Mouse (Mus musculus) layer of hippocampus, postnatal 36 days (tissue): ENCODE data around the gene S100a7a. TPM values are rescaled to one million over a fixed set of nuclear protein-coding genes. Genes with fewer than 3 reads are reported as not detected.
A peak's percentile ranks its signal among the peaks of the same experiment; 100 is the strongest.

ENCODE experiments used
- DNase-seq, 2 experiments: peaks; one replicate each; pipeline ENCODE4 v3.0.0; 2022
- total RNA-seq, 2 experiments: library from RNA; stranded (reverse); gene quantifications; 2 replicates each; pipeline ENCODE4 v1.2.3; 2021

The S100a7a gene
- total RNA-seq, result under 1 TPM; 0.61 to 0.62 TPM

DNA sequence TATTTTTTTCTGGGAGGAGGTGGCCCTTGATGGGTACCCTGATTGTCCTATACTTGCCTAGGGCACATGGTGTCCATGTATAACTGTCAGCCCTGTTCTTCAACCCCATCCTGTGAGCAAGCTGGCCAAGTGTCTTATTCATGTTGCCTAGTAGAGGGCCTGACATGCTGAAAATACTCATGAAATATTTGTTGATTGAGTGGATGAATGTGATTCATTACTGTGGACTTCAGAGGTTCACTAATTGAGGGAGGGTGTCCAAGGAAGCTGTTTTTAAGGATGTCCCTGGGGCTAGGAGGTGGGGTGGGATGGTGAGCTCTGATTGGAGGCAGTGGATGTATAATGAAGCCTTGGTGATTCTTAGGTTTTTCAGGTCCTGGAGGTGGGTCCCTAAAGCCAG lies at the start of gene S100a7a:
Gene S100a7a, plus strand, starts transcription at position 301 of the 400 bp plus-strand sequence.
- no peak for DNase-seq

- DNase-seq, result peak; percentile 39 to 54
Measured at GRCm38 (mm10) chr3:90604416-90604815, 49.4 kb upstream of the S100a7a start.

GRCm38 (mm10) chr3:90605049-90605448 lies 48.8 kb upstream of the S100a7a start:
- DNase-seq, result no peak

- no peak for DNase-seq
Measured at GRCm38 (mm10) chr3:90605736-90606135, 48.1 kb upstream of the S100a7a start.

DNA sequence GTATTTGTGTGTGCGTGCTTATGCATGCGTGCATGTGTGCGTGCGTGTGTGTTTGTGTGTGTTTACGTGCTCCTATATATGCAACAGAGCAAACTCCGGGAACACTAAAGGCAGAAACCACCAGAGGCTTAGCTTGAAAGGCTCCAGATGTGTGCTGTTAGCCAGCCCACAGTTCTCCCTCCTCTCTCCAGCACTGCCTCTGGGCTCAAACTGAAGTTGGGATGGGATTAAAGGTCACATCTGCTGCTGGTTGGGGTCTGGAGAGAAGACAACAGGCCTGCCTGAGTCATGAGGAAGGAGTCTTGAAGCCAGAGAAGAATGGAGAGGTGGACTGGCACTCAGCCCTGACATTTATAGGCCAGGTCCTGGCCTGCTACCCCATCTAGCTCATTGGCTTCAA lies 47.6 kb upstream of the S100a7a start:
- DNase-seq, result no peak

DNA sequence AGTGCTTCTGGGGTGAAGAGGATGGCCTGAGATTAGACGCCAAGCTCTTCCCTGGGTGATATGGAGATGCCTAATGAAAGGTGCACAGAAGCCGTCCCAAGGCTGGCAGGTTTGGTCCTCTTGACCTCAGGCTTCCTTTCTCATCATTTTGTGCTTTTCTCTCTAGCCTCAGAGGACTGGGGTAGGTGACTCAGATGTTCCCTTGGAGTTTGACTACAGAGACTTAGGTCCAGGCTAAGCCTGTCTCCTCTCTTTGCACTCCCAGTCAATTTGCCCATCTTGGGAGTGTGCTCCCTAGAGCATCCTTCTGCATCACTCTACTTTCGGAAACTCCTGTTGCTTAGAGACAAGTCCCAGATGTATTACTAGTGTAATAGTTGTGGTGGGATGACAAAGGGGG lies 46.5 kb upstream of the S100a7a start:
- DNase-seq, result no peak

DNA sequence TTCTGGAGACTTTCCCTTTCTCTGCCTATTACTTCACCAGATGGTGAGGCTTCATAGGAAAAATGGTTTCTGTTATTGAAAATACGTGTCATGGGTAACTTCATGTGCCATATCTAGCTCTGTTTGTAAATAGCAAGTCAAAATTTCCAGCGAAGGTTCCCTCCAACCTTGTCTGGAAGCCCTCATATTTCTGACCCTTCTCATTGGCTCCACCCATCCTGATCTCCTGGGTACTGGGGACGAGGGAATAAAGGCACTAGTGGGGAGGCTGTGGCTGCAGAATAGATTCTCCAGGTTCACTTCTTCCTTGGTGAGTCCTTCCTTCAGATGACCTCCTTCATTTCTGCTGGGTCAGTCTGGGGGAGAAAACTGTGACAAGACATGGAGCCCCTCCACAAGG lies 45.6 kb upstream of the S100a7a start, which contains the start of gene S100a5:
Gene S100a5, plus strand, starts transcription at position 301 of the 400 bp plus-strand sequence.
- no peak for DNase-seq

DNA sequence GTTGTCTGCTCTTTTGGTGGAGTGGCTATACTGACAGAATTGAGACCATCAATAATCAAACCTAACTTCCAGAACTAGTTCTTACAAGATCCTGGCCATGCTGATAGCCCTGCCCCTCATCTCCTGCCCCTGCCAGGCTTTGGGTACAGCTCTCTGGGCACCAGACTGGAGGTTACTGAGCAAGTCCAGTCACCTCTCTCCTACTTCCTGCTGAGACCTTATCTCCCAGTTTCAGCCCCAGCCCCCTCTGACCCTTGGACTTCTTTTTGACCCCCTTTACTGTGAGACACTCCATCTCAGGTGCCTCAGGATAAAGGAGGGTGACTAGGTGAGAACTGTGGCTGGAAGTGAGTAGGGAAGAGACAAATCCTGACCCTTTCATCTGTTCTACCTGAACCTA lies 44.7 kb upstream of the S100a7a start:
- no peak for DNase-seq

DNA sequence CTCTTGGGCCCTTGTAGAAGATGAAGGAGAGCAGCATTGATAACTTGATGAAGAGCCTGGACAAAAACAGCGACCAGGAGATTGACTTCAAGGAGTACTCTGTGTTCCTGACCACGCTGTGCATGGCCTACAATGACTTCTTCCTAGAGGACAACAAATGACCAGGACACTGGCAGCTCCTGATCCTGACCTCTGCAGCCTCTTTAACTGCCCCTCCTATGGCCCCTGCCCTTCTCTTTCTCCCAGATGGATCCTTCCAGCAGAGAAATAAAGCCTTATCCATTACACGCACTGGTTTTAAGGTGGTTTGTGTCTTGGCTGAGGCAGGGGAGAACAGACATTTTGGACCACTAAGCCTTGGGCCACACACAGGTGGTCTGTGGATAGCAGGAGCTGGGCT lies 42.3 kb upstream of the S100a7a start:
- no peak for DNase-seq

GRCm38 (mm10) chr3:90612061-90612460 lies 41.8 kb upstream of the S100a7a start:
- DNase-seq, result no peak

- DNase-seq, result no peak
Measured at GRCm38 (mm10) chr3:90612728-90613291, 41.0 kb upstream of the S100a7a start, which contains the start of gene S100a6. Gene S100a6, plus strand, starts transcription at chr3:90612882.

GRCm38 (mm10) chr3:90613461-90614147 lies 40.2 kb upstream of the S100a7a start:
- DNase-seq, result no peak

DNA sequence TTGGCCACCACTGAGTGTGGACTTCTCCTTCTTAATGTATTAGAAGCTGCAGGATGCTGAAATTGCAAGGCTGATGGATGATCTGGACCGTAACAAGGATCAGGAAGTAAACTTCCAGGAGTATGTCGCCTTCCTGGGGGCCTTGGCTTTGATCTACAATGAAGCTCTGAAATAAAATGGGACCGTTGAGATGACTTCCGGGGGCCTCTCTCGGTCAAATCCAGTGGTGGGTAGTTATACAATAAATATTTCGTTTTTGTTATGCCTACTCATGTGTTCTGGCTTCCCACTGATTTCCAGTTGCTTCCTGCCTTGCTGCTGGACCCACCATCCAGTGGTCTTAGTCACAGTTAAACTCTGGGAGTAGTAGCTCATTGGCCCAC lies 39.7 kb upstream of the S100a7a start:
- no peak for DNase-seq

DNA sequence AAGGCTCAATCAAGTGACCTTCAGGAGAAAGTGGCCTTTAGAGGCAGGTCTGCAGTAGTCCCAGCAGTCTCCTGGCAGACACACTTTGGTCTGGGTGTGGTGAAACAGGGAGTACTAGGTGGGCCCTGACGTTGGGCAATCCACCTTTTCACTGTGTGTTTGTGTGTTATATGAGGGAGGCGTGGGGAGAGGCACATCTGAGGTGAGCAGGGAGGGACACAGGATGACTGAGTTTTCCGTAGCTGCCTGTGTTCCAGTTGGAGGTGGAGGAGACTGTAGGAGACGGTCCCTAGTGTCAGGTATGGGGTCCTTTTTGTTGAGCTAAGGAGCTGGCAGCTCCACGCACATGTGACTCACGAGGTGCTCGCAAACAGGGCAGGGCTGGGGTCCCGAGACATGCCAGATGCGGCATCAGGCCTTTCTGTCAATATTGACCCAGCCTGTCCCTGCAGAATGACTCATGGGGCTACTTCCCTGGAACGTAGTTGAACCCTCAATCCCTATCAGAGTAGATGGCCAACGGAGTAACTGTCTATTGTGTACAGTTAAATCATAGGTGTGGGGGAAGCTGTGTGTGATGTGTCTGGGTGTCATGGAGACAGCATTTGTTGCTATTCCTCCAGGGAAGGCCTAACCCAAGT lies 39.1 kb upstream of the S100a7a start:
- no peak for DNase-seq

- peak; percentile 62 to 63 for DNase-seq
Measured at GRCm38 (mm10) chr3:90615415-90615814, 38.4 kb upstream of the S100a7a start.

- DNase-seq, result no peak
Measured at GRCm38 (mm10) chr3:90615911-90616310, 37.9 kb upstream of the S100a7a start.

DNA sequence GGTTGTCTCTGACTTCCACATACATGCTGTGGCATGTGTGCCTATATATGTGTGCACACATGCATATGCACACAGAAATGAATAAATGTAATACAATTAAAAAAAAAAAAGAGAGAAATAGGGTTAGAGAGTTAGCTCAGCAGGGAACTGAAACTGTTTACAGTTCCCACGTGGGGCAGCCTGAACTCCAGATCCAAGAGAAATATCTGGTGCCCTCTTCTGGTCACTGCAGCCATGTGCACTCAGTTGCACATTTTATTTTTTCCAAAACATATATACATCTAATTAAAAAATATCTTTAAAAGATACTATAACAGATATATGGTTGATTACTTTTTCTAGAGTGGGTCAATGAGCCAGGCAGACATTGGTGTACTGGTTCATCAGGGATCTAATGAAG lies 36.2 kb upstream of the S100a7a start:
- DNase-seq, result no peak

GRCm38 (mm10) chr3:90621552-90621951 lies 32.3 kb upstream of the S100a7a start:
- DNase-seq, result no peak

GRCm38 (mm10) chr3:90623435-90624071 lies 30.3 kb upstream of the S100a7a start:
- no peak for DNase-seq

GRCm38 (mm10) chr3:90625496-90625895 lies 28.3 kb upstream of the S100a7a start:
- no peak for DNase-seq

DNA sequence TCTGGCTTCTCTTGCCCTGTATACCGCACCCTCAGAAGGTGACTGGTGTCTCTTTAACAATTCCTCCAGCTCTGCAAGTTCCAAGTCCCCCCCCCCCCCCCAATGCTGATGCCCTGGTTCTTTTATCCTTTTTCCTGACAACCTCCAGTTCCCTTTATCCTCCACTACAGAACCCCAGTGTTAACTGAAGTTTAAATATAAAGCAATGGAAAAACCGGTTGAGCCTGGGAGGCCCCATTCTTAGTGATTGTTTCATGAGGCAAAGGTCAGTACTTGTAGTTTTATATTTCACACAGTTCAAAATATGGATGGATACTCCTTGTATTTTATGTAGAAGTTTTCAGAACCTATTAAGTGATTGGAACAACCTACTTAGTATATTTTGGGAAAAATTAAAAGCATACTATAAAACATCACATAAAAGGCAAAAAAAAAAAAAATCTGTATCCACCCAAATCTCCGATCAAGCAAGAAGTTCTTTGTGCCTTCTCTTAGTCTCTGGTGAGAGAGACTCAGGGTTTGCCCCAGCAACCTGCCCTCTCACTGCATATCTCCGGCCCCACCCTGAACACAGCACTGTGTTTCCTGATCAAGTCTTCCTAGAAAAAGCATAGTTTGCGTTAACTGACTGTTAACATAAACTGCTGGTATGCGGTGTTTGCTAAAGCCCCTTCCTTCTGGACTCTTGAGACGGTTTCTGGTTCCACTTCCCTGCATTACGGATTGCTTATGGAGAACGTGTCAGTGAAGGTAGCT lies 27.4 kb upstream of the S100a7a start:
- DNase-seq, result no peak

DNA sequence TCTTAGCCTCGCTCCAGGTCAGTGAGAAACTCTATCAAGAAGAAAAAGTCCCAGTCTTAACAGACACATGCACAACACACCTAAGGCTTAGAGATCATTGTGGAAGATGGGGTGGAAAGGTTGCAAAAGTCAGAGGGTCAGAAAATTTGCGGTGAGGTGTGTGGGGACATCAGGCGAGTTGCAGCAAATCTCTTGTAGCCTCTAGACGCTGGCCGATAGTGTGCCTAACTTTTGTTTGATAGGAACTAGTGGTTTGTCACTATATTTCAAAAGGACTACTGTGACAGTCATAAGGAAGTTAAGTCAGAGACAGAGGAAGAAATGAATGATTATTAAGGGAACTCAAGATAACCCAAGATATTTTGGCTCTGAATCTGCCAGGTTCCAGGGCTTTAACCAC lies 26.5 kb upstream of the S100a7a start:
- DNase-seq, result no peak

- no peak for DNase-seq
Measured at GRCm38 (mm10) chr3:90627807-90628206, 26.0 kb upstream of the S100a7a start.
